Mouse (Mus musculus) granulocyte monocyte progenitor cell, adult 5-6 weeks (primary cell): Measurements from ENCODE around the gene Sapcd1. TPM values are rescaled to one million over a fixed set of nuclear protein-coding genes. Genes with fewer than 3 reads are reported as not detected.

Experiments
- ATAC-seq: replicated peaks from 2 replicates; pipeline ENCODE4 v1.8.0; 2016; ENCODE audit warnings: mild to moderate bottlenecking, moderate TSS enrichment, inconsistent platforms; ENCODE audit not compliant: poor library complexity, severe bottlenecking
- total RNA-seq, 2 experiments: library from RNA; stranded (forward) in 1 of 2; stranded (reverse) in 1 of 2; fragments of 200-712, 200-1000 nt in 1 of 2; fragments of >200 nt in 1 of 2; fragmentation: Nextera tagmentation in 1 of 2; gene quantifications; 2 replicates each; pipeline ENCODE4 v1.2.3; 2014 to 2017

The Sapcd1 gene
- total RNA-seq (2014; fragmentation: Nextera tagmentation) (2.5 TPM in 1 of 2 replicates, not detected in the other), total RNA-seq (2017) (0.90 TPM in 1 of 2 replicates, not detected in the other)

- no peak for ATAC-seq
Observed at GRCm38 (mm10) chr17:35027277-35028068, at the start of gene Sapcd1. Sapcd1 (minus strand) TSS chr17:35028016.

- ATAC-seq = no peak
Observed at GRCm38 (mm10) chr17:35077285-35077684, 49.5 kb upstream of the Sapcd1 start.

- ATAC-seq = no peak
Observed at GRCm38 (mm10) chr17:35076507-35077176, 48.8 kb upstream of the Sapcd1 start, which contains the start of gene Ly6g6e. Ly6g6e (plus strand) TSS chr17:35076902.

GRCm38 (mm10) chr17:35074097-35074496 is 46.3 kb upstream of the Sapcd1 start:
- peak; percentile 49 for ATAC-seq

- ATAC-seq = no peak
Observed at GRCm38 (mm10) chr17:35071454-35071853, 43.6 kb upstream of the Sapcd1 start.

GRCm38 (mm10) chr17:35070556-35071229 is 42.9 kb upstream of the Sapcd1 start:
- no peak for ATAC-seq

GRCm38 (mm10) chr17:35068213-35068914 is 40.5 kb upstream of the Sapcd1 start:
- no peak for ATAC-seq

GRCm38 (mm10) chr17:35066084-35066483 is 38.3 kb upstream of the Sapcd1 start, which contains the start of gene Mpig6b:
Mpig6b (minus strand) TSS chr17:35066184.
- ATAC-seq = no peak

GRCm38 (mm10) chr17:35064951-35065947 is 37.4 kb upstream of the Sapcd1 start, which contains the start of gene Ly6g6c:
Ly6g6c (plus strand) TSS chr17:35065388.
- peak; percentile 36 for ATAC-seq

- ATAC-seq = no peak
Observed at GRCm38 (mm10) chr17:35064378-35064877, 36.6 kb upstream of the Sapcd1 start.

GRCm38 (mm10) chr17:35063466-35063865 is 35.6 kb upstream of the Sapcd1 start:
- no peak for ATAC-seq

GRCm38 (mm10) chr17:35061299-35061698 is 33.5 kb upstream of the Sapcd1 start:
- ATAC-seq = no peak

GRCm38 (mm10) chr17:35060737-35061297 is 33.0 kb upstream of the Sapcd1 start:
- ATAC-seq = no peak

- ATAC-seq = no peak
Observed at GRCm38 (mm10) chr17:35060071-35060470, 32.3 kb upstream of the Sapcd1 start.

- ATAC-seq = peak; percentile 83
Observed at GRCm38 (mm10) chr17:35058911-35059892, 31.4 kb upstream of the Sapcd1 start, which contains the start of gene Ddah2. Ddah2 (plus strand) TSS chr17:35059035.

- ATAC-seq = no peak
Observed at GRCm38 (mm10) chr17:35058316-35058715, 30.5 kb upstream of the Sapcd1 start.

- ATAC-seq = no peak
Observed at GRCm38 (mm10) chr17:35057090-35057489, 29.3 kb upstream of the Sapcd1 start.
